Mouse (Mus musculus): ENCODE data around the gene Arl14. TPM values are rescaled to one million over a fixed set of nuclear protein-coding genes. Genes with fewer than 3 reads are reported as not detected.
A peak's percentile ranks its signal among the peaks of the same experiment; 100 is the strongest.

The Arl14 gene
- polyA plus RNA-seq, 1 experiment from 2014 or later, result not detected

- WGBS, result 76% methylated on average over 2 of the region's 2 CpGs
- H3K27me3 ChIP-seq (ENCODE audit: insufficient read depth, poor library complexity, severe bottlenecking), result no peaks in the 10 kb centered on the region
- H3K36me3 ChIP-seq, result no peaks in the 10 kb centered on the region
- no peak overlapping the region for H3K27ac ChIP-seq
- no peak overlapping the region for H3K4me3 ChIP-seq
- no peaks in the 10 kb centered on the region for H3K9me3 ChIP-seq
- no peak for DNase-seq (ENCODE audit: low spot score)
- no peaks in the 10 kb centered on the region for H3K4me1 ChIP-seq (replicated peaks)
These were observed 24.1 kb upstream of the Arl14 start for GRCm38 (mm10) chr3:69198098-69198497.

GRCm38 (mm10) chr3:69200251-69200650, 22.0 kb upstream of the Arl14 start:
- 77% methylated on average over 1 of the region's 1 CpGs for WGBS
- H3K27me3 ChIP-seq (ENCODE audit: insufficient read depth, poor library complexity, severe bottlenecking), result no peaks in the 10 kb centered on the region

GRCm38 (mm10) chr3:69201206-69201605, 21.0 kb upstream of the Arl14 start:
- Histone ChIP-seq H3K27ac (no peak overlapping the region), H3K4me1 (replicated peaks) (0 out of 2 replicates have a peak, but pooled peaks cover 3% of the 10 kb centered on the region), H3K36me3 (no peaks in the 10 kb centered on the region), H3K9me3 (no peaks in the 10 kb centered on the region), H3K4me3 (no peak overlapping the region), H3K27me3 (ENCODE audit: insufficient read depth, poor library complexity, severe bottlenecking) (no peaks in the 10 kb centered on the region)
- DNase-seq (ENCODE audit: low spot score), result no peak
- WGBS, result 82% methylated on average over 2 of the region's 2 CpGs

More at GRCm38 (mm10) chr3:69200251-69200650, 22.0 kb upstream of the Arl14 start:
- no peak overlapping the region for H3K4me3 ChIP-seq
- H3K9me3 ChIP-seq, result no peaks in the 10 kb centered on the region
- no peak for DNase-seq (ENCODE audit: low spot score)
- H3K27ac ChIP-seq, result no peak overlapping the region
- H3K4me1 ChIP-seq (replicated peaks), result no peaks in the 10 kb centered on the region
- H3K36me3 ChIP-seq, result no peaks in the 10 kb centered on the region

GRCm38 (mm10) chr3:69202876-69203275, 19.3 kb upstream of the Arl14 start:
- Histone ChIP-seq H3K27me3 (ENCODE audit: insufficient read depth, poor library complexity, severe bottlenecking) (no peaks in the 10 kb centered on the region), H3K36me3 (no peaks in the 10 kb centered on the region), H3K4me3 (no peak overlapping the region), H3K4me1 (replicated peaks) (0 out of 2 replicates have a peak, but pooled peaks cover 3% of the 10 kb centered on the region), H3K27ac (no peak overlapping the region), H3K9me3 (no peaks in the 10 kb centered on the region)
- no peak for DNase-seq (ENCODE audit: low spot score)
- 81% methylated on average over 4 of the region's 4 CpGs for WGBS

- H3K36me3 ChIP-seq, result no peaks in the 10 kb centered on the region
- H3K9me3 ChIP-seq, result no peaks in the 10 kb centered on the region
- no peak overlapping the region for H3K27ac ChIP-seq
- 0 out of 2 replicates have a peak, but pooled peaks cover 3% of the 10 kb centered on the region for H3K4me1 ChIP-seq (replicated peaks)
- no peak overlapping the region for H3K4me3 ChIP-seq
- WGBS, result 78% methylated on average over 7 of the region's 7 CpGs
- no peak for DNase-seq (ENCODE audit: low spot score)
- H3K27me3 ChIP-seq (ENCODE audit: insufficient read depth, poor library complexity, severe bottlenecking), result no peaks in the 10 kb centered on the region
These were observed 16.8 kb upstream of the Arl14 start for GRCm38 (mm10) chr3:69205266-69206054.

GRCm38 (mm10) chr3:69206193-69206893, 15.9 kb upstream of the Arl14 start:
- no peak for DNase-seq (ENCODE audit: low spot score)
- H3K36me3 ChIP-seq, result no peaks in the 10 kb centered on the region
- no peak overlapping the region for H3K4me3 ChIP-seq
- H3K27me3 ChIP-seq (ENCODE audit: insufficient read depth, poor library complexity, severe bottlenecking), result no peaks in the 10 kb centered on the region
- no peak overlapping the region for H3K27ac ChIP-seq
- no peaks in the 10 kb centered on the region for H3K9me3 ChIP-seq
- 0 out of 2 replicates have a peak, but pooled peaks cover 3% of the 10 kb centered on the region for H3K4me1 ChIP-seq (replicated peaks)
- 92% methylated on average over 10 of the region's 10 CpGs for WGBS

- Histone ChIP-seq H3K9me3 (no peaks in the 10 kb centered on the region), H3K27me3 (ENCODE audit: insufficient read depth, poor library complexity, severe bottlenecking) (no peaks in the 10 kb centered on the region), H3K4me1 (replicated peaks) (0 out of 2 replicates have a peak, but pooled peaks cover 3% of the 10 kb centered on the region), H3K27ac (no peak overlapping the region), H3K4me3 (no peak overlapping the region), H3K36me3 (no peaks in the 10 kb centered on the region)
- WGBS, result 76% methylated on average over 12 of the region's 12 CpGs
- DNase-seq (ENCODE audit: low spot score), result peak; percentile 18
These were observed 13.5 kb upstream of the Arl14 start for GRCm38 (mm10) chr3:69208441-69209309.

GRCm38 (mm10) chr3:69212246-69212645, 10.0 kb upstream of the Arl14 start:
- DNase-seq (ENCODE audit: low spot score), result no peak
- Histone ChIP-seq H3K4me3 (no peak overlapping the region), H3K36me3 (no peaks in the 10 kb centered on the region), H3K4me1 (replicated peaks) (no peaks in the 10 kb centered on the region), H3K27ac (no peak overlapping the region), H3K27me3 (ENCODE audit: insufficient read depth, poor library complexity, severe bottlenecking) (no peaks in the 10 kb centered on the region), H3K9me3 (no peaks in the 10 kb centered on the region)
- WGBS, result 84% methylated on average over 2 of the region's 2 CpGs

GRCm38 (mm10) chr3:69213465-69213864, 8.8 kb upstream of the Arl14 start:
- DNase-seq (ENCODE audit: low spot score), result no peak
- no peaks in the 10 kb centered on the region for H3K36me3 ChIP-seq
- H3K4me1 ChIP-seq (replicated peaks), result no peaks in the 10 kb centered on the region
- 85% methylated on average over 5 of the region's 5 CpGs for WGBS
- H3K4me3 ChIP-seq, result no peak overlapping the region
- H3K9me3 ChIP-seq, result no peaks in the 10 kb centered on the region
- H3K27me3 ChIP-seq (ENCODE audit: insufficient read depth, poor library complexity, severe bottlenecking), result no peaks in the 10 kb centered on the region
- no peak overlapping the region for H3K27ac ChIP-seq

- Histone ChIP-seq H3K9me3 (no peaks in the 10 kb centered on the region), H3K27me3 (ENCODE audit: insufficient read depth, poor library complexity, severe bottlenecking) (no peaks in the 10 kb centered on the region), H3K27ac (no peak overlapping the region), H3K4me3 (no peak overlapping the region), H3K36me3 (no peaks in the 10 kb centered on the region), H3K4me1 (replicated peaks) (no peaks in the 10 kb centered on the region)
- WGBS, result 87% methylated on average over 5 of the region's 5 CpGs
- DNase-seq (ENCODE audit: low spot score), result no peak
These were observed 7.7 kb upstream of the Arl14 start for GRCm38 (mm10) chr3:69214566-69214965.

- WGBS, result 93% methylated on average over 14 of the region's 14 CpGs
- Histone ChIP-seq H3K4me3 (no peak overlapping the region), H3K9me3 (no peaks in the 10 kb centered on the region), H3K4me1 (replicated peaks) (peaks cover 5% of the 10 kb centered on the region; the same call in 1 of the 2 replicates), H3K27ac (no peak overlapping the region), H3K27me3 (ENCODE audit: insufficient read depth, poor library complexity, severe bottlenecking) (no peaks in the 10 kb centered on the region), H3K36me3 (no peaks in the 10 kb centered on the region)
- DNase-seq (ENCODE audit: low spot score), result no peak
These were observed 282 bp downstream of the Arl14 start for GRCm38 (mm10) chr3:69222502-69222900.

GRCm38 (mm10) chr3:69222987-69223386, 768 bp downstream of the Arl14 start:
- Histone ChIP-seq H3K9me3 (no peaks in the 10 kb centered on the region), H3K27ac (no peak overlapping the region)
- WGBS, result 85% methylated on average over 7 of the region's 7 CpGs

More at GRCm38 (mm10) chr3:69222987-69223386, 768 bp downstream of the Arl14 start:
- Histone ChIP-seq H3K27me3 (ENCODE audit: insufficient read depth, poor library complexity, severe bottlenecking) (no peaks in the 10 kb centered on the region), H3K4me3 (no peak overlapping the region), H3K4me1 (replicated peaks) (peaks cover 5% of the 10 kb centered on the region; the same call in 1 of the 2 replicates), H3K36me3 (no peaks in the 10 kb centered on the region)
- DNase-seq (ENCODE audit: low spot score), result no peak
